Mouse (Mus musculus): ENCODE results near the gene Fam208b.
"Not testable (repeated sequence)": the region's sequence is repeated elsewhere in the genome, so short reads cannot be mapped to it uniquely, and the experiment has no call there.

The Fam208b gene

GRCm38 (mm10) chr13:3519357-3519756 is 91.6 kb downstream of the Fam208b start:
- not testable (repeated sequence) for DNase-seq (ENCODE audit: low spot score in 2 of 2)

All from frontal cortex, postnatal 14 days (tissue).